Mouse (Mus musculus): Measurements from ENCODE around the gene Rnf208. TPM values are rescaled to one million over a fixed set of nuclear protein-coding genes. Genes with fewer than 3 reads are reported as not detected.

Rnf208 gene
- polyA plus RNA-seq, 1 experiment from 2014 or later = 176 TPM

DNA sequence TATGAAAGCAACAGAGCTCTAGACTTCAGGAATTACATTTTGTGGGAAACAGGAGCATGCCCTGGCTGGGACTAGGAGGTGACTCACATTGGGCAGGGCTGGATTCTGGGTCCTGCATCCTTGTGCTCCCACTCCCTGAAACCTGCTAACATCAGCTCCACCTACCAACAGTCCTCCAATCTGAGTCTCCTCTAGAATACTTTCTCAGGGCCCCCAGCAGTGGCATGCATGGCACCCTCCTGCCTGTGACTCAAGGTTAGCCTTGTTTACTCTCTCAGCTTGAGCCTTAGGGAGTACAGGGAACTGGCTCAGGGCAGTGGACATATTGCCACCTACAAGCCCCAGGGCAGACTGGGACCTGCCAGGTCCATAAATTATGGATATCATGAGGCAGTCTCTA, 3.9 kb upstream of the Rnf208 start:
- Histone ChIP-seq H3K27me3 (ENCODE audit: control insufficient read depth, insufficient read depth, low read depth, low read length) (peaks cover 7% of the 10 kb centered on the region; the same call in 1 of the 2 replicates), H3K36me3 (ENCODE audit: control insufficient read depth, insufficient read depth, low read length) (no peaks in the 10 kb centered on the region), H3K9me3 (replicated peaks; ENCODE audit: control insufficient read depth, low read length, poor library complexity, severe bottlenecking) (no peaks in the 10 kb centered on the region), H3K4me1 (ENCODE audit: control insufficient read depth, insufficient read depth, low read length) (peaks cover 14% of the 10 kb centered on the region), H3K9ac (ENCODE audit: low read depth, low read length) (no peak overlapping the region), H3K4me3 (ENCODE audit: low read depth, low read length) (no peak overlapping the region), H3K27ac (ENCODE audit: low read length) (no peak overlapping the region), H3K4me2 (ENCODE audit: low read length) (no peak overlapping the region)
- no peak for ATAC-seq

DNA sequence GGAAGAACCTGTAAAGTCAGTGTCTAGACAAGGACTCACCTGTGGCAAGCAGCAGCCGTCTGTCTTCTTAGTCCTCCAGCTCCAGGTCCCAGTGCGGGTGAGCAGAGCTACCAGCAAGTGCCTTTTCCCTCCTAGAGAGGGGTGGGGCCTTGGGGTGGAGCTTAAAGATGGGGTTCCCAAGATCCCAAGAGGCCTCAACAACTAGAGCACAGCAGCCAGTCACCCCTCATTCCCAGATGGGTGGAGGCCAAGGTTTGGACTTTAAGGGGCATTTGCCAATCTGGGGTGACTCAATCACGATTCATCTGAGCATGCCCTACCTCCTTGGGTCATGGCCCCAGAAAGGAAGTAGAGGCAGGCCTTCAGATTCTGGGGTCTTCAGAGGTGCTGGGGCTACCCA, 2.3 kb upstream of the Rnf208 start:
- peaks cover 4% of the 10 kb centered on the region; the same call in 1 of the 2 replicates for H3K27me3 ChIP-seq (ENCODE audit: control insufficient read depth, insufficient read depth, low read depth, low read length)
- H3K9ac ChIP-seq (ENCODE audit: low read depth, low read length) = no peak overlapping the region
- H3K9me3 ChIP-seq (replicated peaks; ENCODE audit: control insufficient read depth, low read length, poor library complexity, severe bottlenecking) = no peaks in the 10 kb centered on the region
- H3K36me3 ChIP-seq (ENCODE audit: control insufficient read depth, insufficient read depth, low read length) = no peaks in the 10 kb centered on the region; the same call in 1 of the 2 replicates
- H3K4me2 ChIP-seq (ENCODE audit: low read length) = no peak overlapping the region
- 95% methylated on average over 3 of the region's 3 CpGs for WGBS
- peaks cover 20% of the 10 kb centered on the region for H3K4me1 ChIP-seq (ENCODE audit: control insufficient read depth, insufficient read depth, low read length)
- no peak for ATAC-seq
- H3K27ac ChIP-seq (ENCODE audit: low read length) = no peak overlapping the region
- no peak overlapping the region for H3K4me3 ChIP-seq (ENCODE audit: low read depth, low read length)

DNA sequence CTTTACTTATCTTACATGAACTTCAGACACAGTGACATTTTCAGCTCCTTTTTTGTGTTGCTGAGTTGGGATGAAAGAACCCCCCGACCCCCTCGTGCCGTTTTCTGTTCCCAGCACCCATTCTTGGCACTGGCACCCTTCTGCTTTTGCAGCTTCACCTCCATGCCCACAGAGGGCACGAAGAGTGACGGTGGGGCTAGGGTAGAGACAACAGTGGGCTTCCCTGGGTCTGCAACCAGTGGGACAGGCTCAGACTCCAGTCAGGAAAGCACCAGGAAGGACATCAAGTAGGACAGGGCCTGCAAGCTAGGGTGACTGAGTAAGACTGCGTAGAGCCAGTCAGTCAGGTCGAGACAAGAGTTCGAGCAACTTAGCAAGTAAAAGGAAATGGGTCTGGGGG, 1.7 kb upstream of the Rnf208 start:
- WGBS = 53% methylated on average over 8 of the region's 8 CpGs
- Histone ChIP-seq H3K9ac (ENCODE audit: low read depth, low read length) (peak overlapping the region; percentile 49), H3K4me3 (ENCODE audit: low read depth, low read length) (peak overlapping the region; percentile 77), H3K27me3 (ENCODE audit: control insufficient read depth, insufficient read depth, low read depth, low read length) (no peaks in the 10 kb centered on the region; the same call in 1 of the 2 replicates), H3K4me1 (ENCODE audit: control insufficient read depth, insufficient read depth, low read length) (peaks cover 20% of the 10 kb centered on the region), H3K36me3 (ENCODE audit: control insufficient read depth, insufficient read depth, low read length) (no peaks in the 10 kb centered on the region; the same call in 1 of the 2 replicates), H3K27ac (ENCODE audit: low read length) (peak overlapping the region; percentile 82), H3K9me3 (replicated peaks; ENCODE audit: control insufficient read depth, low read length, poor library complexity, severe bottlenecking) (no peaks in the 10 kb centered on the region), H3K4me2 (ENCODE audit: low read length) (peak overlapping the region; percentile 92)
- peak; percentile 15 for ATAC-seq

DNA sequence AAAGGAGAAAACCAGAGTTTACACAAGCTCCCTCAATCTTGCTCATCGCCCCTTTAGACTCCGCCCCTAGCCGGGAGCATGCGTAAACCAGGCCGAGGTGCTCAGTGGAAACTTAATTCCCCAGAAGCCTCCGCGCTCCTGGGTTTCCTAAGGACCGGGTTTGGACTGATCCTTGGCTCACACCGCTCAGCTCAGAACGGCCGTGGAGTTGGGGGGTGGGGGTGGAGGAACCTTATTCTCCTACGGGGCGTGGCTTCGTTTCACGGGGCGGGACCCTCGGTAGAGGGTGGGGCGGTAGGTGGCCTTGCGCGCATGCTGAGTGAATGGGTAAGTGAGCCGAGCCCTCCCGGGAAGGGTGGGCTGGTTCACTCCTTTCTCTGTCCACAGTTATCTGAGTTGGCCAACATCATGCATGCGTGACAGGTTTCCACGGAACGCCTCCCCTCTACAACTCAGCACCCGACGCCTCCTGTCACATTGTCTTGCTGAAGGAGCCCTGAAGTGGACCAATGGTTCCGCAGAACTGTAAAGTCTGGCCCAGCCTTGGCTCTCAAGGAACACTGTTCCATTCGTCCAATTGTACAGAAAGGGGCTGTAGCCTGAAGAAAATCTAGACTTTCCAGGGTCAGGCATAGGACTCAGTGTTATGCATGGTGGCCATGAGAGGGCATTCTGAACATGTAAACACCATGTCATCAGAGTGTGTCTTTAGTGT, 1.2 kb upstream of the Rnf208 start:
- H3K9me3 ChIP-seq (replicated peaks; ENCODE audit: control insufficient read depth, low read length, poor library complexity, severe bottlenecking) = no peaks in the 10 kb centered on the region
- H3K9ac ChIP-seq (ENCODE audit: low read depth, low read length) = peak overlapping the region; percentile 49
- WGBS = 1% methylated on average over 29 of the region's 29 CpGs
- peaks cover 20% of the 10 kb centered on the region for H3K4me1 ChIP-seq (ENCODE audit: control insufficient read depth, insufficient read depth, low read length)
- peak overlapping the region; percentile 77 for H3K4me3 ChIP-seq (ENCODE audit: low read depth, low read length)
- H3K27me3 ChIP-seq (ENCODE audit: control insufficient read depth, insufficient read depth, low read depth, low read length) = no peaks in the 10 kb centered on the region
- ATAC-seq = peak; percentile 79
- peak overlapping the region; percentile 92 for H3K4me2 ChIP-seq (ENCODE audit: low read length)
- peak overlapping the region; percentile 82 for H3K27ac ChIP-seq (ENCODE audit: low read length)
- H3K36me3 ChIP-seq (ENCODE audit: control insufficient read depth, insufficient read depth, low read length) = peaks cover 3% of the 10 kb centered on the region; the same call in 1 of the 2 replicates

DNA sequence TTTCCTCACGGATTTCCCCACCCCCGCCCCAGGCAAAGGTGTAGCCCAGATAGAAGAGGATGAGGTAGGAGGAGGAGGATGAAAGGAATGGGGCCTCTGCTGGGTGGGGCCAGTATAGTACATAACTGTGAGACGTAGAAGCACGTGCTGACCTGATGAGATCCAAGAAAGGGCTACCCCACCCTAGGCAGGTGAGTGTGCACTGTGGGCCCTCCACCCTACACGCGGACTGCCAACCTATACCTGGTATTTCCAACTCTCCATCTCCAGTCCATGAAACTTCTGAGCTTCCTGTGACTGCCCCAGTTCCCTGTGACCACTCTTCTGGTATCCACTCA, 648 bp upstream of the Rnf208 start:
- Histone ChIP-seq H3K36me3 (ENCODE audit: control insufficient read depth, insufficient read depth, low read length) (peaks cover 5% of the 10 kb centered on the region; the same call in 1 of the 2 replicates), H3K4me3 (ENCODE audit: low read depth, low read length) (peak overlapping the region; percentile 77), H3K9ac (ENCODE audit: low read depth, low read length) (peak overlapping the region; percentile 96), H3K27ac (ENCODE audit: low read length) (peak overlapping the region; percentile 82), H3K27me3 (ENCODE audit: control insufficient read depth, insufficient read depth, low read depth, low read length) (no peaks in the 10 kb centered on the region), H3K4me1 (ENCODE audit: control insufficient read depth, insufficient read depth, low read length) (peaks cover 20% of the 10 kb centered on the region), H3K9me3 (replicated peaks; ENCODE audit: control insufficient read depth, low read length, poor library complexity, severe bottlenecking) (no peaks in the 10 kb centered on the region), H3K4me2 (ENCODE audit: low read length) (peak overlapping the region; percentile 92)
- peak; percentile 50 for ATAC-seq
- 18% methylated on average over 6 of the region's 6 CpGs for WGBS

DNA sequence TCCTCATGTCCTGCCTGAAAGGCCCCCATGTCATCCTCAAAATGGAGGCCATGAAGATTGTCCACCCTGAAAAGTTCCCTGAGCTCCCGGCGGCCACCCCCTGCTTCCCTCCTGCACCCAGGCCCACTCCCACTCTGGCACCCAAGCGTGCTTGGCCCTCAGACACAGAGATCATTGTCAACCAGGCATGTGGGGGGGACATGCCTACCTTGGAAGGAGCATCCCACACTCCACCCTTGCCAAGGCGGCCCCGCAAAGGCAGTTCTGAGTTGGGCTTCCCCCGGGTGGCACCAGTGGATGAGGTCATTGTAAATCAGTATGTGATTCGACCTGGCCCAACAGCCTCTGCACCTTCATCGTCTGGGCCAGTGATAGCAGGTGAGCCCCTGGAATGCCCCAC, 1.3 kb downstream of the Rnf208 start:
- H3K4me3 ChIP-seq (ENCODE audit: low read depth, low read length) = peak overlapping the region; percentile 77
- H3K9me3 ChIP-seq (replicated peaks; ENCODE audit: control insufficient read depth, low read length, poor library complexity, severe bottlenecking) = no peaks in the 10 kb centered on the region
- peaks cover 20% of the 10 kb centered on the region for H3K4me1 ChIP-seq (ENCODE audit: control insufficient read depth, insufficient read depth, low read length)
- H3K4me2 ChIP-seq (ENCODE audit: low read length) = peak overlapping the region; percentile 92
- WGBS = 83% methylated on average over 8 of the region's 8 CpGs
- no peak for ATAC-seq
- H3K27ac ChIP-seq (ENCODE audit: low read length) = no peak overlapping the region
- H3K36me3 ChIP-seq (ENCODE audit: control insufficient read depth, insufficient read depth, low read length) = peaks cover 9% of the 10 kb centered on the region; the same call in 1 of the 2 replicates
- H3K27me3 ChIP-seq (ENCODE audit: control insufficient read depth, insufficient read depth, low read depth, low read length) = no peaks in the 10 kb centered on the region
- peak overlapping the region; percentile 96 for H3K9ac ChIP-seq (ENCODE audit: low read depth, low read length)

DNA sequence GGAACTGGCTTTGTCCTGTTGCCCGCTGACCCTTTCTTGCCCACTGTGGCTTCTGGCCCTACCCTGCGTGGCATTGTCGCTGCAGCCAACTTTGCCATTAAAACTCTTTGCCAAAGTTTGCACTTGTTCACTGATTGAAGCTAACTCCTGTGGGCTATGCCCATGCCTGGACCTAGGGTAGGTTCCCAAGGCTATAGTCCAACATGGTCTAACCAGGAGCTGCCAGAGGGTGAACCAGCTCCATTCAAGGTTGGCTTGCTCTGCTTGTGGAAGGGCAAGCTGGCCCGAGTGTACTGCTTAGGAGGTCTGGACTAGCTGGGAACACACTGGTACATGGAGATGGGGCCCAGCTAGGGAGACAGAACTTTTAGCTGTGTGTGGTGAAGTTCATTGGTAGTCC, 2.1 kb downstream of the Rnf208 start:
- H3K4me2 ChIP-seq (ENCODE audit: low read length) = no peak overlapping the region; the same call in 1 of the 2 replicates
- 90% methylated on average over 4 of the region's 4 CpGs for WGBS

DNA sequence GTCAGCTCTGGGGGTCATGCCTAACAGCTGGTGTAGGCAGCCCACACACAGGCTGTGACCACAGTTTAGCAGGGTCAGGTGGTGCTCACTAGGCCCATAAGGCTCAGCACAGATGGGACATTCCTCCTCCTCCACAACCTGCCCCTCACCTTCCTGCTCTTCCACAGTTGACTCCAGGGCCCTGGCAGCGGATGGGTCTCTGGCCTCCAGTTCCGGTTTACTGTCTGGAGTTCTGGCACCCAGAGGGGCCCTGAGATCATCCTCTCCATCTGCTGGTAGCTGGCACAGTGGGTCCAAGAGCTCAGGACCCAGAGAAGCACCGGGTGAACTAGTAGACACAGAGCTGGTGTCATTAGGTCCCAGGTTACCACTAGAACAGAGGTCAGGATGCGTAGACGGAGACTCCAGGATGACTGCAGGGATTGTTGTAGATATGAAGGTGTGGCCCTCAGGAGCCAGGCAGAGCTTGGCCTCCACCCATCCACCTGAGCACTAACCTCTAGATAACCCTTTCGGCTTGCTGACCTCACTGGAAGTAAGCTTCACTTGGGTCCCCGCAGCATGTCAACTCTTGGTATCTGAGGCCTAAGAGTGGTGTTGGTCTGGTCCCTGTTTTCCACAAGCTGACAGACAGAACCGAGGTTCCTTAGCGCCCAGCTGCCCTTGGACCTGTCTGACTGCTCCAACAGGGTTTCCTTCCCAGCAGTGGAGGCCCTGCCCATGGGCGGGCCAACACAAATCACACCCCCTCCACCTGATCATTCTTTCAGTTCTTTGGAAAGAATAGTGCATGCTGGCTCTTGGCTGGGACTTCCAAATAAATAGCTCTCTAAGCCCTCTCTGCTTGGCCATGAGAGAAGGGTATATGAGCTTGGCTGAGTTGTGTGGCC, 4.4 kb downstream of the Rnf208 start, which contains the start of gene AL732309.1:
TSS of gene AL732309.1 (minus strand) at position 681 of the 890 bp plus-strand sequence.
- ATAC-seq = no peak
- no peak within 1 kb of the TSS for H3K27ac ChIP-seq (ENCODE audit: low read length)
- WGBS = 92% methylated on average over 10 of the region's 10 CpGs

More for the DNA sequence above, 2.1 kb downstream of the Rnf208 start:
- Histone ChIP-seq H3K27ac (ENCODE audit: low read length) (no peak overlapping the region), H3K9me3 (replicated peaks; ENCODE audit: control insufficient read depth, low read length, poor library complexity, severe bottlenecking) (no peaks in the 10 kb centered on the region), H3K4me1 (ENCODE audit: control insufficient read depth, insufficient read depth, low read length) (peaks cover 20% of the 10 kb centered on the region), H3K36me3 (ENCODE audit: control insufficient read depth, insufficient read depth, low read length) (peaks cover 12% of the 10 kb centered on the region), H3K27me3 (ENCODE audit: control insufficient read depth, insufficient read depth, low read depth, low read length) (no peaks in the 10 kb centered on the region), H3K4me3 (ENCODE audit: low read depth, low read length) (no peak overlapping the region), H3K9ac (ENCODE audit: low read depth, low read length) (no peak overlapping the region)
- ATAC-seq = no peak

DNA sequence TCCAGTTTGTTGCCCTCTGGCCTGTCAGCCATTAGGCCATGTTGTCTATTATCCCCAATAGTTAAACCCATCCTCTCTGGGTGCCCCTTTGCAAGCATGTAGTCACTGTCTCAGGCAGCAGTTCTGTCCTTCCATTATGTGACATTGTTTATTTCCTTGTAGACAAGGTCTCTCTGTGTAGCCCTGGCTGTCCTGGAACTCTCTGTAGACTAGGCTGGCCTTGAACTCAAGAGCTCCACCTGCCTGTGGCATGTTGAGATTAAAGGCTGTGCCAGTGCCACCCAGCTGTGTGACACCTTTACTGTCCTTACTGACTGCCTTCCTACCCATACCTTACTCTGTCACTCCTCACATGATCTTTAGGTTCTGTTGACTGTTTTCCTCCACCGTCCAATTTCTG, 10.3 kb downstream of the Rnf208 start:
- no peak for ATAC-seq
- H3K4me1 ChIP-seq (ENCODE audit: control insufficient read depth, insufficient read depth, low read length) = peaks cover 19% of the 10 kb centered on the region
- no peak overlapping the region for H3K4me3 ChIP-seq (ENCODE audit: low read depth, low read length)
- H3K4me2 ChIP-seq (ENCODE audit: low read length) = no peak overlapping the region
- no peaks in the 10 kb centered on the region for H3K27me3 ChIP-seq (ENCODE audit: control insufficient read depth, insufficient read depth, low read depth, low read length)
- H3K36me3 ChIP-seq (ENCODE audit: control insufficient read depth, insufficient read depth, low read length) = peaks cover 13% of the 10 kb centered on the region
- H3K9ac ChIP-seq (ENCODE audit: low read depth, low read length) = no peak overlapping the region
- H3K27ac ChIP-seq (ENCODE audit: low read length) = no peak overlapping the region
- 80% methylated on average over 1 of the region's 1 CpGs for WGBS
- no peaks in the 10 kb centered on the region for H3K9me3 ChIP-seq (replicated peaks; ENCODE audit: control insufficient read depth, low read length, poor library complexity, severe bottlenecking)

More for the DNA sequence above, 4.4 kb downstream of the Rnf208 start, which contains the start of gene AL732309.1:
- H3K9me3 ChIP-seq (replicated peaks; ENCODE audit: control insufficient read depth, low read length, poor library complexity, severe bottlenecking) = no peaks in the 10 kb centered on the region
- peaks cover 15% of the 10 kb centered on the region for H3K36me3 ChIP-seq (ENCODE audit: control insufficient read depth, insufficient read depth, low read length)
- no peak within 1 kb of the TSS for H3K9ac ChIP-seq (ENCODE audit: low read depth, low read length)
- H3K4me2 ChIP-seq (ENCODE audit: low read length) = no peak within 1 kb of the TSS
- H3K4me3 ChIP-seq (ENCODE audit: low read depth, low read length) = no peak within 1 kb of the TSS
- no peaks in the 10 kb centered on the region for H3K27me3 ChIP-seq (ENCODE audit: control insufficient read depth, insufficient read depth, low read depth, low read length)
- H3K4me1 ChIP-seq (ENCODE audit: control insufficient read depth, insufficient read depth, low read length) = peaks cover 12% of the 10 kb centered on the region

All from midbrain, embryonic 16.5 days (tissue).